11 mouse cellular contexts compared by ENCODE assay signal in the genomic region with DNA sequence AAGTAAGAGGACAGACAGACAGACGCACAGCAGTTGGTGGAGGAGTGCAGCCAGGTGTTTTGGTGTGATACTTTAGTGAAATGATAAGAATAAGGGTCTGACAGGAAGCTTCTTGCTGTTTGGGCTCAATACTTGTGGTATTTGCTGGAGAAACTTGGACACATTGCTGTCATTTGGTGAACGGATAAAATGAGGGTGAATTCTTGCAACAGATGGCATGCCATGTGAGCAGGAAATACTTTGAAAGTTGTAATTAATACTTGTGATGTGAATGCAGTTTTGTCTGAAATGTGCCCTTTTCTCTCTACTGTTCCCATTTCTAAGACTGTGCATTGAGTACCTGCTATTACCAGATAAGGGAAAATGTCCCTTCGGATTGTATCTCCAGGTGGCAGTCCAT. TPM values are rescaled to one million over a fixed set of nuclear protein-coding genes. Genes with fewer than 3 reads are reported as not detected.
DNase-seq lines count a peak whose midpoint lies in the region; ATAC-seq lines count a peak whose summit lies in the region.
"Had no signal": no experiment of that assay in that cellular context is flagged by ENCODE, and none has a peak within 500 bp of the region (broad histone marks: within the 10 kb centered on the region; RNA-seq: fewer than 3 reads in every experiment).

No protein-coding gene starts in this region.

- H3K4me3 ChIP-seq in kidney, embryonic 16.5 days (ENCODE audit: low read length), result no peak overlapping the region
- peak overlapping the region; percentile 35 for H3K4me3 ChIP-seq in forebrain, embryonic 10.5 days
- no peak overlapping the region for H3K4me3 ChIP-seq in hindbrain, embryonic 14.5 days (replicated peaks; ENCODE audit: low read length)
- no peak overlapping the region for H3K4me3 ChIP-seq in midbrain, embryonic 15.5 days
- H3K4me3 ChIP-seq: embryonic facial prominence, embryonic 12.5 days; heart, adult 2 months had no signal

- 80% methylated on average over 3 of the region's 3 CpGs for WGBS in kidney, embryonic 16.5 days
- WGBS in forebrain, embryonic 10.5 days, result 61% methylated on average over 3 of the region's 3 CpGs
- WGBS in hindbrain, embryonic 14.5 days, result 42% methylated on average over 3 of the region's 3 CpGs
- 39% methylated on average over 3 of the region's 3 CpGs for WGBS in midbrain, embryonic 15.5 days

- no peak overlapping the region for H3K9ac ChIP-seq in kidney, embryonic 16.5 days (replicated peaks; ENCODE audit: low read length)
- H3K9ac ChIP-seq in hindbrain, embryonic 14.5 days, result no peak overlapping the region
- H3K9ac ChIP-seq in midbrain, embryonic 15.5 days, result no peak overlapping the region
- H3K9ac ChIP-seq: embryonic facial prominence, embryonic 12.5 days had no signal

- H3K36me3 ChIP-seq in kidney, embryonic 16.5 days (ENCODE audit: insufficient read depth, low read length), result peaks cover 9% of the 10 kb centered on the region; the same call in 1 of the 2 replicates
- peaks cover 43% of the 10 kb centered on the region for H3K36me3 ChIP-seq in forebrain, embryonic 10.5 days (replicated peaks)
- H3K36me3 ChIP-seq in hindbrain, embryonic 14.5 days (replicated peaks; ENCODE audit: control insufficient read depth, insufficient read depth), result no peaks in the 10 kb centered on the region
- no peaks in the 10 kb centered on the region for H3K36me3 ChIP-seq in midbrain, embryonic 15.5 days (replicated peaks)

- H3K4me1 ChIP-seq in kidney, embryonic 16.5 days (ENCODE audit: insufficient read depth, low read length), result peaks cover 40% of the 10 kb centered on the region
- H3K4me1 ChIP-seq in forebrain, embryonic 10.5 days, result peaks cover 78% of the 10 kb centered on the region
- peaks cover 43% of the 10 kb centered on the region for H3K4me1 ChIP-seq in hindbrain, embryonic 14.5 days (replicated peaks; ENCODE audit: control insufficient read depth, insufficient read depth, low read length)
- peaks cover 38% of the 10 kb centered on the region for H3K4me1 ChIP-seq in midbrain, embryonic 15.5 days

- no peaks in the 10 kb centered on the region for H3K27me3 ChIP-seq in kidney, embryonic 16.5 days (ENCODE audit: insufficient read depth, low read length)
- H3K27me3 ChIP-seq in forebrain, embryonic 10.5 days (ENCODE audit: poor library complexity, severe bottlenecking), result no peaks in the 10 kb centered on the region
- no peaks in the 10 kb centered on the region for H3K27me3 ChIP-seq in hindbrain, embryonic 14.5 days (ENCODE audit: control insufficient read depth, insufficient read depth, low read length)
- H3K27me3 ChIP-seq in midbrain, embryonic 15.5 days (replicated peaks), result no peaks in the 10 kb centered on the region
- H3K27me3 ChIP-seq: embryonic facial prominence, embryonic 12.5 days had no signal

- peak overlapping the region; percentile 89 for H3K27ac ChIP-seq in kidney, embryonic 16.5 days (ENCODE audit: low read length)
- peak overlapping the region; percentile 88 for H3K27ac ChIP-seq in forebrain, embryonic 10.5 days
- peak overlapping the region; percentile 87 for H3K27ac ChIP-seq in hindbrain, embryonic 14.5 days
- peak overlapping the region; percentile 79 for H3K27ac ChIP-seq in midbrain, embryonic 15.5 days
- H3K27ac ChIP-seq: embryonic facial prominence, embryonic 12.5 days; heart, adult 2 months had no signal

- no peak overlapping the region for H3K4me2 ChIP-seq in kidney, embryonic 16.5 days (replicated peaks; ENCODE audit: low read depth, low read length)
- peak overlapping the region; percentile 39 for H3K4me2 ChIP-seq in hindbrain, embryonic 14.5 days (replicated peaks)
- H3K4me2 ChIP-seq in midbrain, embryonic 15.5 days, result peak overlapping the region; percentile 32
- H3K4me2 ChIP-seq: embryonic facial prominence, embryonic 12.5 days had no signal

- ATAC-seq in kidney, embryonic 16.5 days (ENCODE audit: low FRiP score, low TSS enrichment), result no peak
- ATAC-seq in hindbrain, embryonic 14.5 days (ENCODE audit: low FRiP score), result no peak
- no peak for ATAC-seq in midbrain, embryonic 15.5 days (replicated peaks)

- H3K9me3 ChIP-seq in kidney, embryonic 16.5 days (ENCODE audit: low read length), result no peaks in the 10 kb centered on the region
- no peaks in the 10 kb centered on the region for H3K9me3 ChIP-seq in forebrain, embryonic 10.5 days
- no peaks in the 10 kb centered on the region for H3K9me3 ChIP-seq in hindbrain, embryonic 14.5 days (ENCODE audit: control insufficient read depth, low read length)
- no peaks in the 10 kb centered on the region for H3K9me3 ChIP-seq in midbrain, embryonic 15.5 days
- H3K9me3 ChIP-seq: embryonic facial prominence, embryonic 12.5 days had no signal

- DNase-seq in kidney, adult 9 months, result no peak
- no peak for DNase-seq in forebrain, embryonic 10.5 days (ENCODE audit: extremely low spot score, low spot score)
- no peak for DNase-seq in hindbrain, embryonic 14.5 days (ENCODE audit: low spot score)
- DNase-seq in frontal cortex, postnatal 14 days (ENCODE audit: low spot score in 2 of 2), result no peak
- no peak for DNase-seq in thymus, postnatal 4 days
- DNase-seq in right cerebral cortex, postnatal 4 days, result no peak
- DNase-seq: heart, postnatal 4 days had no signal

RNA-seq across cellular contexts. Expression of a gene that starts 14.3 kb away (rescaled TPM):
- 69.2 and 76.3 TPM in 2 replicates for polyA plus RNA-seq in kidney, embryonic 16.5 days (2015; fragmentation: Nextera tagmentation; extraction: Ambion mirVana)
- 57.2 and 59.4 TPM in 2 replicates for polyA plus RNA-seq in forebrain, embryonic 10.5 days (2016; fragmentation: Nextera tagmentation; extraction: Ambion mirVana)
- polyA plus RNA-seq in hindbrain, embryonic 14.5 days (2014; fragmentation: Nextera tagmentation; extraction: Ambion mirVana), result 68.6 and 69.9 TPM in 2 replicates
- polyA plus RNA-seq in midbrain, embryonic 15.5 days (2015; fragmentation: Nextera tagmentation; extraction: Ambion mirVana), result 66.3 and 81.9 TPM in 2 replicates
